Mouse (Mus musculus) liver, embryonic 14.5 days (tissue): ENCODE results near the gene Jmjd7.

Experiments used
- CTCF ChIP-seq: IDR thresholded peaks from 2 replicates; pipeline ENCODE4 v1.5.1; 2016; ENCODE audit warnings: antibody characterized with exemption, low read depth, control low read depth
- EP300 ChIP-seq: IDR thresholded peaks from 2 replicates; pipeline ENCODE4 v1.6.1; 2016; ENCODE audit warnings: antibody characterized with exemption, low read depth

GRCm38 (mm10) chr2:120074096-120074495, 46.8 kb downstream of the Jmjd7 start:
- no peak for TF ChIP-seq EP300
- no peak for TF ChIP-seq CTCF
